Mouse (Mus musculus) intestine, postnatal 0 days (tissue): ENCODE results near the gene Micall1. TPM values are rescaled to one million over a fixed set of nuclear protein-coding genes. Genes with fewer than 3 reads are reported as not detected.

ENCODE experiments used
- ATAC-seq: fragments of 200-750 bp; cut with Nextera tagmentation; 2 replicates; pipeline ENCODE4 v1.8.0; 2017; ENCODE audit warnings: mild to moderate bottlenecking, moderate TSS enrichment, moderate library complexity
- H3K27ac ChIP-seq: fragments of 300-500 bp; sonication (generic); 2 replicates; pipeline ENCODE4 v1.5.1; 2014; ENCODE audit warnings: mild to moderate bottlenecking, low read depth, low read length, moderate library complexity
- H3K27me3 ChIP-seq: fragments of 300-500 bp; sonication (generic); replicated peaks from 2 replicates; pipeline ENCODE4 v1.6.1; 2014; ENCODE audit warnings: low read length, mixed read lengths; ENCODE audit not compliant: control insufficient read depth, insufficient read depth
- H3K36me3 ChIP-seq: fragments of 300-500 bp; sonication (generic); 2 replicates; pipeline ENCODE4 v1.6.1; 2014; ENCODE audit warnings: mild to moderate bottlenecking, moderate library complexity; ENCODE audit not compliant: control insufficient read depth, insufficient read depth
- H3K4me1 ChIP-seq: fragments of 300-500 bp; sonication (generic); replicated peaks from 2 replicates; pipeline ENCODE4 v1.6.1; 2014; ENCODE audit warnings: antibody characterized with exemption, low read length, mixed read lengths; ENCODE audit not compliant: control insufficient read depth, insufficient read depth
- H3K4me2 ChIP-seq: fragments of 300-500 bp; sonication (generic); replicated peaks from 2 replicates; pipeline ENCODE4 v1.6.1; 2014; ENCODE audit warnings: low read depth, mild to moderate bottlenecking, moderate library complexity
- H3K4me3 ChIP-seq: fragments of 300-500 bp; sonication (generic); 2 replicates; pipeline ENCODE4 v1.5.1; 2014; ENCODE audit warnings: low read depth, low read length
- H3K9ac ChIP-seq: fragments of 300-500 bp; sonication (generic); 2 replicates; pipeline ENCODE4 v1.6.1; 2014; ENCODE audit warnings: mild to moderate bottlenecking, low read depth, low read length
- H3K9me3 ChIP-seq: fragments of 300-500 bp; sonication (generic); 2 replicates; pipeline ENCODE4 v1.6.1; 2016; ENCODE audit warnings: mixed run types; ENCODE audit not compliant: control insufficient read depth
- CTCF ChIP-seq: sonication (generic); IDR thresholded peaks from 2 replicates; pipeline ENCODE4 v1.5.1; 2016; ENCODE audit warnings: low read depth, mild to moderate bottlenecking, control low read depth, antibody characterized with exemption, moderate library complexity
- WGBS: fragments of 180-500 bp; shearing (Covaris S2); extraction: QIAGEN DNeasy Blood & Tissue Kit; methylation state at CpG from one replicate; pipeline ENCODE4 v1.1.7; 2014; 5-methylcytosine and 5-hydroxymethylcytosine counted together
- polyA plus RNA-seq: library from polyadenylated mRNA; unstranded; fragments of >200 nt; fragmentation: Nextera tagmentation; extraction: Ambion mirVana; gene quantifications from 2 replicates; pipeline ENCODE4 v1.2.1, GENCODE M21; 2015

Micall1 gene
- polyA plus RNA-seq, 1 experiment from 2014 or later: 3.7 TPM

GRCm38 (mm10) chr15:79066276-79066675 lies 42.4 kb upstream of the Micall1 start:
- TF ChIP-seq CTCF: no peak
- peaks cover 9% of the 10 kb centered on the region for H3K4me1 ChIP-seq
- no peak overlapping the region for H3K9ac ChIP-seq
- H3K27me3 ChIP-seq: no peaks in the 10 kb centered on the region
- H3K4me2 ChIP-seq: no peak overlapping the region
- H3K27ac ChIP-seq: no peak overlapping the region
- H3K36me3 ChIP-seq: no peaks in the 10 kb centered on the region
- ATAC-seq: no peak
- no peaks in the 10 kb centered on the region for H3K9me3 ChIP-seq
- 53% methylated on average over 2 of the region's 2 CpGs for WGBS
- no peak overlapping the region for H3K4me3 ChIP-seq

GRCm38 (mm10) chr15:79067631-79068030 lies 41.1 kb upstream of the Micall1 start:
- 0 out of 2 replicates have a peak, but pooled peaks have one; percentile 10 for ATAC-seq
- Histone ChIP-seq H3K4me2 (peak overlapping the region; percentile 40), H3K27me3 (no peaks in the 10 kb centered on the region), H3K4me3 (no peak overlapping the region), H3K36me3 (no peaks in the 10 kb centered on the region), H3K27ac (peak overlapping the region; percentile 72), H3K4me1 (peaks cover 5% of the 10 kb centered on the region), H3K9ac (no peak overlapping the region), H3K9me3 (no peaks in the 10 kb centered on the region)
- WGBS: 24% methylated on average over 3 of the region's 3 CpGs
- TF ChIP-seq CTCF: no peak

DNA sequence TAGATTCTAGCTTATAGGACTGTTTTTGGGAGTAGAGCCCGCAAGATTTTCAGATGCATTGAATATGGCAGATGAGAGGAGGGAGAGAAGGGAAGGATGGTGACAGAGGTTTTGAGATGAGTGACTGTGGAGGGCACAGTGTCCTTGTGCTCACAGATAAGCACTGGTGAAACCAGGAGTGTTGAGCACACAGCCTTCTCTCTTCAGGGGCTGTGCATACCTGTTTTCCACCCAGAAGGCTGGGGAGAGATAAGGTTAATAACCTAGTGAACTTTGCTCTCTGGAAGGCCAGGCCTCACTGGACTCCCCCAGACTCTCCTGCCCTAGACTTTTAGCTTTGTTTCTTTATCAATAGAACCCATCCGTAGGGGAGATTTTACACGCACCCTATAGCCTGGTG lies 40.3 kb upstream of the Micall1 start:
- Histone ChIP-seq H3K4me2 (peak overlapping the region; percentile 40; the same call in 1 of the 2 replicates), H3K9ac (no peak overlapping the region), H3K36me3 (no peaks in the 10 kb centered on the region), H3K27ac (peak overlapping the region; percentile 72), H3K4me3 (no peak overlapping the region), H3K9me3 (no peaks in the 10 kb centered on the region), H3K27me3 (no peaks in the 10 kb centered on the region), H3K4me1 (peaks cover 5% of the 10 kb centered on the region)
- ATAC-seq: peak; percentile 58
- no peak for TF ChIP-seq CTCF
- 52% methylated on average over 3 of the region's 3 CpGs for WGBS

- no peak overlapping the region; the same call in 1 of the 2 replicates for H3K27ac ChIP-seq
- TF ChIP-seq CTCF: peak; percentile 82
- ATAC-seq: peak; percentile 20; the same call in 1 of the 2 replicates
- no peaks in the 10 kb centered on the region for H3K9me3 ChIP-seq
- WGBS: 58% methylated on average over 5 of the region's 5 CpGs
- H3K27me3 ChIP-seq: no peaks in the 10 kb centered on the region
- no peak overlapping the region for H3K4me2 ChIP-seq
- no peaks in the 10 kb centered on the region for H3K36me3 ChIP-seq
- no peak overlapping the region for H3K9ac ChIP-seq
- H3K4me3 ChIP-seq: no peak overlapping the region
- peaks cover 9% of the 10 kb centered on the region for H3K4me1 ChIP-seq
Observed at GRCm38 (mm10) chr15:79071117-79072039, 37.3 kb upstream of the Micall1 start.

- H3K36me3 ChIP-seq: peaks cover 20% of the 10 kb centered on the region
- H3K27me3 ChIP-seq: no peaks in the 10 kb centered on the region
- H3K4me1 ChIP-seq: 0 out of 2 replicates have a peak, but pooled peaks cover 5% of the 10 kb centered on the region
- no peak for TF ChIP-seq CTCF
- no peak overlapping the region for H3K4me3 ChIP-seq
- H3K9me3 ChIP-seq: no peaks in the 10 kb centered on the region
- H3K9ac ChIP-seq: no peak overlapping the region
- no peak overlapping the region for H3K27ac ChIP-seq
- ATAC-seq: no peak
- no peak overlapping the region for H3K4me2 ChIP-seq
Observed at GRCm38 (mm10) chr15:79073752-79074151, 34.9 kb upstream of the Micall1 start.

DNA sequence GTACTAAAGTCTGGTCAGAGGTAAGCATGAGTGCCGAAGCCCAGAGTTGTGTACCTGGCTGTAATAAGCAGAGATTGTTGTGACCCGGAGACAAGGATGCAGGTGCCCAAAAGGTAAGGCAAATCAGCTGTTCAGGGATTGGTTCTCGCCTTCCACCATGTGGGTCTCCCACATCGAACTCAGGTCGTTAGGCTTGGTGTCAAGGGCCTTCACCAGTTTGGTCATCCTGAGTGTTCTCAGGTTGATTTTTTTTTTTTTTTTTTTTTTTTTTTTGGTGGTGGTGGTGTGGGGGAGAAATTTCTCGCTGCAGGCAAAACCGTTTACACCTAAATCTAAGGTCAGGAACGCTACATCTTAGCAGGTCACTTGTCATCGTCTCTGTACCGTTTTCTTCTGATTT lies 34.3 kb upstream of the Micall1 start:
- Histone ChIP-seq H3K4me3 (peak overlapping the region; percentile 75), H3K4me2 (peak overlapping the region; percentile 72), H3K9ac (0 out of 2 replicates have a peak overlapping the region, but pooled peaks have one; percentile 75), H3K4me1 (0 out of 2 replicates have a peak, but pooled peaks cover 5% of the 10 kb centered on the region), H3K27me3 (no peaks in the 10 kb centered on the region), H3K27ac (peak overlapping the region; percentile 22; the same call in 1 of the 2 replicates), H3K36me3 (peaks cover 27% of the 10 kb centered on the region), H3K9me3 (no peaks in the 10 kb centered on the region)
- WGBS: 34% methylated on average over 10 of the region's 10 CpGs
- no peak for TF ChIP-seq CTCF
- no peak for ATAC-seq
